Mouse (Mus musculus) heart, embryonic 16.5 days (tissue): ENCODE data around the gene Ddx11. TPM values are rescaled to one million over a fixed set of nuclear protein-coding genes. Genes with fewer than 3 reads are reported as not detected.

Source experiments
- ATAC-seq: fragments of 200-750 bp; cut with Nextera tagmentation; replicated peaks from 2 replicates; pipeline ENCODE4 v1.8.0; 2017; ENCODE audit warnings: moderate number of reproducible peaks; ENCODE audit not compliant: insufficient read depth, low FRiP score; ENCODE audit errors: extremely low read depth
- H3K27ac ChIP-seq: fragments of 300-500 bp; sonication (generic); 2 replicates; pipeline ENCODE4 v1.5.1; 2014; ENCODE audit warnings: mild to moderate bottlenecking, low read length, control low read depth, moderate library complexity
- H3K27me3 ChIP-seq: fragments of 300-500 bp; sonication (generic); 2 replicates; pipeline ENCODE4 v1.6.1; 2014; ENCODE audit warnings: low read length, mixed read lengths; ENCODE audit not compliant: control insufficient read depth, insufficient read depth
- H3K36me3 ChIP-seq: fragments of 300-500 bp; sonication (generic); 2 replicates; pipeline ENCODE4 v1.6.1; 2014; ENCODE audit not compliant: control insufficient read depth, insufficient read depth
- H3K4me1 ChIP-seq: fragments of 300-500 bp; sonication (generic); 2 replicates; pipeline ENCODE4 v1.6.1; 2014; ENCODE audit warnings: low read length, mixed read lengths; ENCODE audit not compliant: control insufficient read depth, insufficient read depth
- H3K4me2 ChIP-seq: fragments of 300-500 bp; sonication (generic); 2 replicates; pipeline ENCODE4 v1.6.1; 2014; ENCODE audit warnings: low read depth, mild to moderate bottlenecking, control low read depth, low read length
- H3K4me3 ChIP-seq: fragments of 300-500 bp; sonication (generic); 2 replicates; pipeline ENCODE4 v1.5.1; 2014; ENCODE audit warnings: mild to moderate bottlenecking, control low read depth, low read length
- H3K9ac ChIP-seq: fragments of 300-500 bp; sonication (generic); 2 replicates; pipeline ENCODE4 v1.6.1; 2014; ENCODE audit warnings: low read length, control low read depth
- H3K9me3 ChIP-seq: fragments of 300-500 bp; sonication (generic); replicated peaks from 2 replicates; pipeline ENCODE4 v1.6.1; 2016; ENCODE audit warnings: low read length; ENCODE audit not compliant: control insufficient read depth
- WGBS: fragments of 180-500 bp; shearing (Covaris S2); extraction: QIAGEN DNeasy Blood & Tissue Kit; methylation state at CpG from one replicate; pipeline ENCODE4 v1.1.7; 2014; 5-methylcytosine and 5-hydroxymethylcytosine counted together
- polyA plus RNA-seq: library from polyadenylated mRNA; unstranded; fragments of >200 nt; fragmentation: Nextera tagmentation; extraction: Ambion mirVana; gene quantifications from 2 replicates; pipeline ENCODE4 v1.2.1, GENCODE M21; 2015

Ddx11 gene
- polyA plus RNA-seq: 10.4 and 11.0 TPM in 2 replicates

GRCm38 (mm10) chr17:66123066-66123815 is at the start of gene Ddx11:
Gene Ddx11 (plus strand): TSS chr17:66123520.
- Histone ChIP-seq H3K36me3 (peaks cover 28% of the 10 kb centered on the region), H3K9ac (peak within 1 kb of the TSS; percentile 83), H3K27ac (peak within 1 kb of the TSS; percentile 92), H3K4me3 (peak within 1 kb of the TSS; percentile 95), H3K4me1 (peaks cover 14% of the 10 kb centered on the region), H3K4me2 (peak within 1 kb of the TSS; percentile 91), H3K27me3 (no peaks in the 10 kb centered on the region), H3K9me3 (no peaks in the 10 kb centered on the region)
- peak; percentile 88 for ATAC-seq
- 5% methylated on average over 45 of the region's 45 CpGs for WGBS

- no peaks in the 10 kb centered on the region for H3K27me3 ChIP-seq
- ATAC-seq: no peak
- no peak overlapping the region for H3K9ac ChIP-seq
- no peaks in the 10 kb centered on the region for H3K9me3 ChIP-seq
- H3K4me1 ChIP-seq: peaks cover 13% of the 10 kb centered on the region
- no peak overlapping the region for H3K4me2 ChIP-seq
- 86% methylated on average over 7 of the region's 7 CpGs for WGBS
- H3K27ac ChIP-seq: no peak overlapping the region
- peaks cover 4% of the 10 kb centered on the region for H3K36me3 ChIP-seq
- H3K4me3 ChIP-seq: no peak overlapping the region
Measured at GRCm38 (mm10) chr17:66073971-66074370, 49.3 kb upstream of the Ddx11 start.

GRCm38 (mm10) chr17:66075827-66076173 is 47.5 kb upstream of the Ddx11 start:
- Histone ChIP-seq H3K4me1 (peaks cover 13% of the 10 kb centered on the region), H3K27ac (peak overlapping the region; percentile 91), H3K9me3 (no peaks in the 10 kb centered on the region), H3K4me3 (peak overlapping the region; percentile 91), H3K27me3 (no peaks in the 10 kb centered on the region), H3K9ac (peak overlapping the region; percentile 85), H3K4me2 (peak overlapping the region; percentile 89), H3K36me3 (peaks cover 16% of the 10 kb centered on the region)
- no peak for ATAC-seq
- WGBS: 6% methylated on average over 12 of the region's 12 CpGs

GRCm38 (mm10) chr17:66076174-66076927 is 47.0 kb upstream of the Ddx11 start:
- H3K4me3 ChIP-seq: peak overlapping the region; percentile 91
- peak overlapping the region; percentile 85 for H3K9ac ChIP-seq
- H3K9me3 ChIP-seq: no peaks in the 10 kb centered on the region
- under 1% methylated on average over 80 of the region's 95 CpGs for WGBS
- peak; percentile 80 for ATAC-seq
- H3K27me3 ChIP-seq: no peaks in the 10 kb centered on the region
- H3K36me3 ChIP-seq: peaks cover 19% of the 10 kb centered on the region
- H3K4me1 ChIP-seq: peaks cover 13% of the 10 kb centered on the region
- H3K27ac ChIP-seq: peak overlapping the region; percentile 91
- H3K4me2 ChIP-seq: peak overlapping the region; percentile 89

- WGBS: under 1% methylated on average over 53 of the region's 53 CpGs
- peak within 1 kb of the TSS; percentile 91 for H3K27ac ChIP-seq
- no peaks in the 10 kb centered on the region for H3K27me3 ChIP-seq
- H3K4me1 ChIP-seq: peaks cover 13% of the 10 kb centered on the region
- ATAC-seq: peak; percentile 97
- H3K4me2 ChIP-seq: peak within 1 kb of the TSS; percentile 89
- H3K9me3 ChIP-seq: no peaks in the 10 kb centered on the region
- peak within 1 kb of the TSS; percentile 85 for H3K9ac ChIP-seq
- peak within 1 kb of the TSS; percentile 91 for H3K4me3 ChIP-seq
- peaks cover 19% of the 10 kb centered on the region for H3K36me3 ChIP-seq
Measured at GRCm38 (mm10) chr17:66076934-66077333, 46.4 kb upstream of the Ddx11 start, which contains the start of gene Ankrd12. Gene Ankrd12 (minus strand): TSS chr17:66077089.

GRCm38 (mm10) chr17:66077437-66077850 is 45.9 kb upstream of the Ddx11 start:
- Histone ChIP-seq H3K9me3 (no peaks in the 10 kb centered on the region), H3K27me3 (no peaks in the 10 kb centered on the region), H3K27ac (peak overlapping the region; percentile 91), H3K4me1 (peaks cover 13% of the 10 kb centered on the region), H3K9ac (peak overlapping the region; percentile 85), H3K4me2 (peak overlapping the region; percentile 79), H3K4me3 (peak overlapping the region; percentile 91), H3K36me3 (peaks cover 19% of the 10 kb centered on the region)
- peak; percentile 68 for ATAC-seq
- under 1% methylated on average over 23 of the region's 23 CpGs for WGBS

- no peak for ATAC-seq
- no peak overlapping the region for H3K27ac ChIP-seq
- H3K9me3 ChIP-seq: no peaks in the 10 kb centered on the region
- H3K36me3 ChIP-seq: peaks cover 39% of the 10 kb centered on the region
- H3K27me3 ChIP-seq: no peaks in the 10 kb centered on the region
- H3K9ac ChIP-seq: no peak overlapping the region
- H3K4me2 ChIP-seq: no peak overlapping the region
- no peaks in the 10 kb centered on the region for H3K4me1 ChIP-seq
- 45% methylated on average over 1 of the region's 1 CpGs for WGBS
- no peak overlapping the region for H3K4me3 ChIP-seq
Measured at GRCm38 (mm10) chr17:66084486-66084885, 38.8 kb upstream of the Ddx11 start.

- Histone ChIP-seq H3K36me3 (peaks cover 35% of the 10 kb centered on the region), H3K4me2 (no peak overlapping the region), H3K4me1 (no peaks in the 10 kb centered on the region), H3K27me3 (no peaks in the 10 kb centered on the region), H3K27ac (no peak overlapping the region), H3K9me3 (no peaks in the 10 kb centered on the region), H3K9ac (no peak overlapping the region), H3K4me3 (no peak overlapping the region)
- 86% methylated on average over 1 of the region's 1 CpGs for WGBS
- no peak for ATAC-seq
Measured at GRCm38 (mm10) chr17:66085038-66085437, 38.3 kb upstream of the Ddx11 start.

- Histone ChIP-seq H3K36me3 (peaks cover 35% of the 10 kb centered on the region), H3K4me1 (no peaks in the 10 kb centered on the region)
- ATAC-seq: no peak
Measured at GRCm38 (mm10) chr17:66090251-66090650, 33.1 kb upstream of the Ddx11 start.

More at GRCm38 (mm10) chr17:66090251-66090650, 33.1 kb upstream of the Ddx11 start:
- Histone ChIP-seq H3K9me3 (no peaks in the 10 kb centered on the region), H3K4me3 (no peak overlapping the region), H3K9ac (no peak overlapping the region), H3K4me2 (no peak overlapping the region), H3K27me3 (no peaks in the 10 kb centered on the region), H3K27ac (no peak overlapping the region)
